Mouse (Mus musculus) adrenal gland (tissue): ENCODE results near the gene Ocm.

Experiments used
- intact Hi-C: fragments of 180-260 bp; cut with DNase I; formaldehyde crosslinking; loops from one replicate; pipeline ENCODE4 v1.15.1; 2025

Ocm gene

DNA sequence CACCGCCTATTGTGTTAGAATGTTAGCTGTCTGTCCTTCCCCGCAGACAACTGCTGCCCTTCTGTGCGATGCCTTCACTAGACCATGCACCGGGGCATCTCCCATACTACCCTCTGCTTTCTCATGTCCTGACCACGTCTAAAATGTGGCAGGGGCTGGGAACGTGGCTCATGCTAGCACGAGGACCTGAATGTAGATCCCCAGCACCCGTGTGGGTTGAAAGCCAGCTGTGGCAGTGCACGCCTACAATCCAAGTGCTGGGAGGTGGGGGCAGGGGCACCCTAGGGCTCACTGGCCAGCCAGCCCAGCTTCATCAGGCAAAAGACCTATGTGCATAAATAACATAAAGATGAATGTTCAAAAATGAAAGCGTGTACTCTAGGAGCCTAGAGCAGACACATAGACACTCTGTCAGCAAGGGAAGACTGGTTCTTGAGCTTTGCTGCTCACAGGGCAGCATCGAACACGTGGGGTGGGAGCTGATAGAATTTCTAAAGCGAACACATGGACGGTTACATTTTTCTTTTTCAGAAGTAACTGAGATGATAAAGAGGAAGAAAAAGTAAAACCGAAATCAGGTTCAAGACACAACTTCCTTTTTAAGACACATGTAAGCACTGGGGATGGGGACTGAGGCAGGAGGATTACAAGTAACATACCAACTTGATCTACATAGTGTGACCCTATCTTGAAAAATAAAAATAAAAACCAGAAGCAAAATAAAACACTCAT lies 23.8 kb downstream of the Ocm start:
- intact Hi-C loops, result no loop called here

DNA sequence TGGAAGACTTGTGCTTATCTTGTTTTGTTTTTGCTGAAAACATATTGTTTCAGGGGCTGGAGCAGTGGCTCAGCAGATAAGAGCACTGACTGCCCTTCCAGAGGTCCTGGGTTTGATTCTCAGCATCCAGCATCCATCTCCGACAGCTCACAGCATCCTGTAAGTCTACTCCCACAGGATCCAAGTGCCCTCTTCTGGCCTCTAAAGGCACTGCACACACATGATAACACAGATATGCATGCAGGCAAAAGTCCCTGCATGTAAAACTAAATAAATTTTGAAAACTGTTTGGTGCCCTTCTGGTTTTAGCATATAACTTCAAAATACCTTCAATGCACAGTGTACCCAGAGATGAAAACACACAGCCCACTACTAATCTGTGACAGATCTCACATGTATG lies 27.1 kb downstream of the Ocm start:
- intact Hi-C loops, result no loop called here

DNA sequence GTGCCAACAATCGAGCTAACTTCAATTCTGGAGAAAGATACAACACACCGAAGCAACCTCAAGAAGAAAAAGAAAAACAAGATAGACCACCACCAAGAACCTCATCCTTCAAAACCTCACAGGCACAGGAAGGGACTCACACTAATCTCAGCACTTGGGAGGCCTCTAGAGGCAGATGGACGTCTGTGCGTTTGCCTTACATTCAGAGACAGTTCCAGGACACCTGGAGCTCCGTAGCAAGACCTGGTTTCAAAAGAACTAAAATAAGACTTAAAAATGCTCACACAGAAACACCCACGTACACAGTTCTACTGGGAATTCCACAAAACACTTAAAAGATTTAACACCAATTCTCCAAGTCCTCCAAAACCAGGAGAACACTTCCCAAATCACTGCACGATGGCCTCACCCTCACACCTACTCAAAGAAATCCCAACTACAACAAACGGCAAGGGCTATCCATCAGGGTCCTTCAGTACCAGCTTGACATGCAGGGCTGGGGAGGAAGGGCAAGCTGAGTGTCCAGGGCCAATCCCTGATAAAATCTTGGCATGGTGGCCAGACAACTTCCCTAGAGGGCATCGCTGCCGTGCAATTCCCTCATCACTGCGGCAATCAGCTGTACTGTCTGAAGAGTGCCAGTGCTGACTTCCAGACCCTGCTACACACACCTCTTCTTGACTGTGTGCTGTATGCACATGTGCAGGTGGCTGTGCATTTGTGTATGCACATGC lies 31.7 kb downstream of the Ocm start:
- intact Hi-C loops, result no loop called here

DNA sequence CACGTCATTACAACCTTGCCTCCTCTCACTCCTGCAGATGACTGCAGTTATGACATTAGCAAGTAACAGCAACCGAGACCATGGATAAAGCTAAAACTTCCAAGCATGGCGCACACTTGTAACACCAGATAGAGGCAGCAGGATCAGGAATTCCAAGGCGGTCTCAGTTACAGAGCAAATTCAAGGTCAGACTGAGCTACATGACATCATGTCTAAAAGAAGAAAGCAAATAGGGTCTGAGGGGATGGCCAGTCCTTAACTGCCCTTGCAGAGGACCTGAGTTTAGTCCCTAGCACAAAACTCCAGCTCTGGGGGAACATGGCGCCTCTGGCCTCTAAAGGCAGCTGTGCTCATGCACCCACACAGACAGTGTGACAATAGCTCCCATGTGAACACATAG lies 32.6 kb downstream of the Ocm start:
- intact Hi-C loops, result no loop called here

DNA sequence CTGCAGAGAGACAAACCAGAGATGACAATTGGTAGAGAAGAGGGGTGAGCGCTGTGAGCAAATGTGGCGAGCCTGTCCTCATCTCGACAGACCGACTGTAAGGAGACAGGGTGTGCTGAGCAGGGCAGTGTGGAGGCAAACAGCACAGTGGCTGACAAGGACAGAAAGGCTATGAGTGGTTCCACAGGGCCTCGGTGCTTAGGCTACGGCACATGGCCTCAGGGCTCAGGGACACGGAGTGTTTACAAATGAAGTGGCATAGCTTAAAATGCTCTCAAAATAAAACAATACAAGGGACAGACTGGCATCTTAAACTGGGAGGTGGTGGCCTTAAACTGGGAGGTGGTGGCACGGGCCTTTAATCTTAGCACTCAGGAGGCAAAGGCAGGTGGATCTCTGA lies 33.2 kb downstream of the Ocm start:
- intact Hi-C loops, result no loop called here

DNA sequence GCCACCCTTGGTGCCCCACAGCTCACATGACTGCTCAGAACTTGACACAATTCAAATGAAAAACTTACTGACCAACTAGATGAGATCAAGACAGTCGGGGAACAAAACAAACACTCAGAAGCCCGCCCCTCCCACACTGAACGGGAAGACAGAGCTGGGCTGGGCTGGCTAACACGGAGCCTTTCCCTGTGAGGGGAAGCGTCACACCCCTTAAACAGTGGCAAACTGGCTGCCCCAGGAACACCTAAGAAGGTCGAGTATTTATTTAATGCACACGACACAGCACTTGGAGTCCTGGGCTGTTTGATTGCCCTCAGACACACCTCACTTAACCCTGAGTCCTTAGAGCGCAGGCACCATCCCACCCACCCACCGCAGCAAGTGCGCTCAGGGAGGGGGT lies 33.8 kb downstream of the Ocm start:
- intact Hi-C loops, result no loop called here

DNA sequence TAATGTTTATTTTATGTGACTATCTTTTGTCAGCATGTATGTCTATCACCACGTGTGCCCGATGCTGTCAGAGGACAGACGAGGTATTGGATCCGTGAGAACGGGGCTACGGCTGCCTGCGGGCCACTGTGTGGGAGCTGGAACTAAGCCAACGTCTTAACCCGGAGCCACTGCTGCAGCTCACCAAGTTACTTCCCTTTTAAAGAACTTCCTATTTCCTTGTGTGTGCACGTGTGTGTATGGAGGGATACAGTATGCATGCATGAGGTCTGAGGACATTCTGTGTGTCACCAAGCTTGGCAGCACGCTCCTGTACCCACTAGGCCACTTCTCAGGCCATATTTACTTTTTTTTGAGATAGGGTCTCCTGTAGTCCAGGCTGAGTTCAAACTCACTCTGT lies 36.4 kb downstream of the Ocm start:
- intact Hi-C loops, result no loop called here

DNA sequence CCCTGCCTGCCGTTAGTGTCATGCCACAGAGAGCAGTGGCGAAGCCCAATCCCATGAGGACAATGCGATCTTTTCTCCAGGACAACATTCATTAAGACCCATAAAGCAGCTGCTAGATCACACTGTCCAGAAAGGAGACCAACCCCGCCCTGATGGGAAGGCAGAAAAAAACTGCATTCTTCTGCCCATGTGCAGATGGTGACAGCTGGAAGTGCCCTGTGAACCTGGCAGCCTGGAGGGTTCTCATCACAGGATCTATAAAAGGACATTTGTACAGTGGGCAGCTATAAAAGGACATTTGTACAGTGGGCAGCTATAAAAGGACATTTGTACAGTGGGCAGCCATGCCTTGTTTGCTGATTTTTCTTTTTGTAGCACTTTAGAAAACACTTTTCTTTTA lies 37.4 kb downstream of the Ocm start:
- intact Hi-C loops, result no loop called here

DNA sequence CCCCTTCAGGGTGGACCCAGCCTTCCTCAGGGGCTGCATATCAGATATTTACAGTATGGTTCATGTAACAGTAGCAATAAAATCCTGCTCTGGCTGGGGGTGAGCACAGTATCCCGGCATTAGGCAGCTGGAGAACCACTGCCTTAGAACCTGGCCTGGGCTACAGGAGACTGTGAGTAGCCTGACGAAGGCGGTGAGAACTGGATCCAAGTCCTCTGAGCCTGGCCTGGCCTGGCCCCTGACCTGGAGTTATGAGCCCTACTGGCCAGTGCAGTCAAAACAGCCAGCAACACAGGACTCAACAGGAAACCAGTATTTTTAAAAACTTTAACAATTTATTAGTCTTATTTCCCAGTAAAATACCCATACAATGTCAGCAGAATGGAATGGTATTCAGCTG lies 38.9 kb downstream of the Ocm start:
- intact Hi-C loops, result no loop called here

DNA sequence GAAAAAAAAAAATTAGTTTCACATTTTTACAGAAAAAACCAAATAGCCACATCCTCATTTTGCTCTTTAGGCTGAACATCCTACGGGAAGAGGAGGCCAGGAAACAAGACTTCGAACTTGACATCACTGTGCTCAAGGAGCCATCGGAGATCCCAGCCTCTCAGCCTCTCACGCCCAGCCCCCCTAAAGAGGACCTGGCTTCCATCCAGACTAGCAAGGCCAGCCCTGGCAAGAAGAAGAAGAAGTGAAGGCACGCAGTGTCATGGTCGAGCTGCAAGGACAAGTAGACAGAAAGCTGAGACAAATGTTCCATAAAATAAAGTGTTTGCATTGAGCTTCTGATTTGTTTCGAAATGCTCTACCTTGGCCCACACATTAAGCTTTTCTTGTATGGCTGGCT lies 41.1 kb downstream of the Ocm start:
- intact Hi-C loops, result no loop called here

DNA sequence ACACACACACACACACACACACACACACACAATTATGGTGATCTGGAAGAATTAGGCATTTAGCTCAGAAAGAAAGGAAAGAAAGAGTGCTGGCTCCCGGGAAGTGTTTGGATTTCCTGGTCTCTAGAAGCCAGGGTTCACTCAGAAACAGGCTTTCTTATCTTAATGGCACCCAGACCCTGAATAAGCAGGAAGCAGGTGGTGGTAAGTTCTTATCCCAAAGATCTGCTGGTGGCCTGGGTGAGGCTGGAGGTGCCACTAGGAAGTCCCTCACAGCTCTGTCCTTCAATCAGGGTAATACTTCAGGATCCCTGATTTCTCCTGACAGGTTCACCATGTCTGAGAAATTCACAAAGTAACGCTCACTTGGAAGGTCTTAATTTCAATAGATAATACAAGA lies 44.1 kb downstream of the Ocm start:
- intact Hi-C loops, result no loop called here

DNA sequence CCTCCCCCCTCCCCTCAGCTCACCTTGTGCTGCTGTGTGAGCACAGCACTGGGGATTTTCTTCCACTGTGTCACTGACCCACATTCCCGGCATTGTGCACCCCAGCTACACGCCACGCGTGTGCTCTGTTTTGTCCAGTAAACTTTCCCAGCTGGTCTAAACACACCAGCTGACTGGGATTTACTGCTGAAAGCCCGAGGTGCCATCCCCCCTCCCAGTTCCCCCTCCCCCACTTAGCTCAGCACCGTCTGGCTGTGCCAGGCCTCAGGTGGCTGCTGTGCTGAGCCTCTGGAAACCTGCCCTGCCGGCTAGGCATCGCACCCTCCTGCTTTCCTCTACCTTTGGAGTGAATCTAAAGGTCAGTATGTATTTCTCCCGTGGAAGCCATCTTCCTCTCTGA lies 45.6 kb downstream of the Ocm start:
- intact Hi-C loops, result no loop called here

DNA sequence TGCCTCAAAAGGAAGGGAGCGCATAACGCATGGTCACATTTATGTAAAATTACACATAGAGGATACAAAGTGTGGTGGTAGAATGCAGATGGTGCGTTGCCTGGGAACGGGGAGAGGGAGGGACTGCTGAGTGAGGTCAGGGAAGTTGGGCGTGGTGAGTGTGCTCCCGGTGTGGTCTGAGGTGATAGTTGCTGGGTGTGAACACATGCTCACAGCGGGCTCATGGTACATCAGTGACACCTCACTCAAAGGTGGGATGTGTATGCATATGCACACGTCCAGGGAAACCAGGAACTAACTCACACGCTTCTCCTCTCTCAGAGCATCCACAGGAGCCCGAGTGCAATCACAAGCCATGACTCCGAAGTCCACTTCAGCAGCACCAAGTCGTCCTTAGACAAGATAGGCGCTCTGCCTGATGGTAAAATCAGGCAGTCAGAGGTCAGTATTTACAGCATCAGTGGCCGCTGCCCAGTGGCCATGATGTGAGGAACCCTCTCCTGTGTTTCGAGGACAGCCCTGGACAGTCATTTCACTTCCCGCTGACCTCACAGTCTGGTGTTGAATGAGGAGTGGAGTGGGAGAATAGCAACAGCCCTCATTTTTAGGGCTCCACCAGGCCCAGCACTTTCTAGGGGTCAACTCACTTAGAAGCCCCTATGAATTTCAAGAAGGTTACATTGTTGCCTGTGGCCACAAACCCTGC lies 49.6 kb downstream of the Ocm start:
- intact Hi-C loops, result loop anchor here (5.0 to 10.0 kb wide), 2 partner anchors 45 to 242 kb away; partner anchors contain the start of genes Rsph10b and Usp42

DNA sequence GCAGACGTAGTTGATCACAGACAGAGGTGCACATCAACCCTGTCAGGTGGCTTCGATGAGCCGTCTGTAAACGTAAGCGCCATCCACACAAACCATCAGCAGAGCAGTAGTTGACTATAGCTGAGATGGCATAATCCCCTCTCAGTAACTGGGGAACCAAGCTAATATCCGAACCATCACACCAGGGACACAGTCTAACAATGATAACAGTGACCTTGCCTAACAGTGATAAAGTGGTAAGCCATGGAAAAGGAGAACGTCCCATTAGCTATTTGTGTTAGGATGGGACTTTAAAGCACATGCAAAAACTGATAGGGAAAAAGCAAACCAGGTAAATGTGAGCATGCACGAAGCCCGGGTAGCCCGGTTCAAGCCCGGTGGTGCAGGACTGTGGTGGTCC lies 50.2 kb downstream of the Ocm start:
- intact Hi-C loops, result loop anchor here (5.0 to 10.0 kb wide), 2 partner anchors 44 to 241 kb away; partner anchors contain the start of genes Rsph10b and Usp42

DNA sequence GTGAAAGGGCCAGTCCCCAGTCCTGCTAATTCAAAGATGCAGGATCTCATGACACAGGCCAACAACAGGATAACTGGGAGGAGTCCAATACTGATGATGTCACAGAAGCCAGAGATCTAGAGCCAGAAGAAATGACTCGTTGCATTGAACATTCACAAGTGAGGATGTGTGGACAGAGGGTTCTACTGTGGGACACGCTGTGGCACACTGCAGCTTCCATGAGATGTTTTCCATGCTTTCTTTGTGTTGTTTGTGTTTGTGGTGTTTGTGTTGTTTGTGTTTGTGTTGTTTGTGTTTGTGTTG lies 50.9 kb downstream of the Ocm start:
- intact Hi-C loops, result loop anchor here (5.0 to 10.0 kb wide), 2 partner anchors 43 to 241 kb away; partner anchors contain the start of genes Rsph10b and Usp42

DNA sequence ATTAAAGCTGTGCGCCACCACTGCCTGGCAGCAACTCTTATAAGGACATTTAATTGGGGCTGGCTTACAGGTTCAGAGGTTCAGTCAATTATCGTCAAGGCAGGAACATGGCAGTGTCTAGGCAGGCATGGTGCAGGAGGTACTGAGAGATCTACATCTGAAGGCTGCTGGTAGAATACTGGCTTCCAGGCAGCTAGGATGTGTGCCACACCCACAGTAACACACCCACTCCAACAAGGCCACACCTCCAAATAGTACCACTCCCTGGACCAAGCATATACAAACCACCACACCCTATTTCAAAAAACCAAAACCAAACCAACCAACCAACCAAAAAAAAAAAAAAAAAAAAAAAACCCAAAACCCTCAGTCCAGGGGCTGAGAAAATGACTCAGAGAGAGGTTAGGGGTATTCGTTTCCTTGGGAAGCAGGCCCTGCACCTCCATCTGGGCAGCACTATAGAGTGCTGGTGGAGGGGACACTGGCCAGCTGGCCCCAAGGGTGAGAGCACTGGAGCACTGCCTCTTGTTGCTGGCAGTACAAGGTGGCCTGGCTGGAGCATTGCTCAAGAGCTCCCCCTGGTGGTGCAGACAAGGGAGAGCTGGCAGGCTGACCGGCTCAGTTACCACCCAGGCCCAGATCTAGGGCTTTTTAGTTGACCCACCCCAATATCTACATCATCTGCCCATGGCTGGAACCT lies 51.4 kb downstream of the Ocm start:
- intact Hi-C loops, result loop anchor here (5.0 to 10.0 kb wide), 2 partner anchors 43 to 240 kb away; partner anchors contain the start of genes Rsph10b and Usp42

DNA sequence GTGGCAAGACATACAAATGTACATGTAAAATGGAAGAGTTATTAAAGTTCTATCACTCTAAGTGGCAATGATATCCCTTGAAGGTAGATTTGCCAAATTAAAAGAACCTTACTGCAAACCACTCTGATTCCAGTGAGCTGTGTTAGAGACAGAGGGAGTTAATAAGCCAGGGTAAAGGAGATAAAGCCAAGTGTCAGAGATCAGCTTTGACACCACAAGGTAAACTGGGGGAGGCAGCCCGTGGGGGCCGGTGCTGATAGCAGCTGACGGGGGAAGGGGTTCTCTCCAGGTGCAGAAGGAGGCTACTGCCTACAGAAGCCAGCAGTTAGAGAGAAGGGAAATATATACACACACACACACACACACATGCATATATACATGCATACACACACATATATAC lies 53.8 kb downstream of the Ocm start:
- intact Hi-C loops, result loop anchor here (10.0 kb wide), 1 partner anchor 238 kb away; the partner anchor contains the start of gene Usp42
